Mouse (Mus musculus) heart, embryonic 11.5 days (tissue): ENCODE measurements at regions not wholly inside any gene's neighbourhood (a gene's known extent, or its start where the extent isn't known, plus 50 kb on each side); places are given as distances from the start of the nearest gene placed in this dataset.

Source experiments
- ATAC-seq: fragments of 200-750 bp; cut with Nextera tagmentation; replicated peaks from 2 replicates; pipeline ENCODE4 v1.8.0; 2017; ENCODE audit warnings: moderate library complexity; ENCODE audit not compliant: insufficient number of reproducible peaks, low FRiP score, low TSS enrichment
- H3K27ac ChIP-seq: fragments of 300-500 bp; sonication (generic); 2 replicates; pipeline ENCODE4 v1.5.1; 2014; ENCODE audit warnings: mild to moderate bottlenecking, low read depth, low read length
- H3K27me3 ChIP-seq: fragments of 300-500 bp; sonication (generic); 2 replicates; pipeline ENCODE4 v1.6.1; 2014; ENCODE audit warnings: mild to moderate bottlenecking, low read length, mixed read lengths; ENCODE audit not compliant: control insufficient read depth, insufficient read depth
- H3K36me3 ChIP-seq: fragments of 300-500 bp; sonication (generic); 2 replicates; pipeline ENCODE4 v1.6.1; 2014; ENCODE audit warnings: mild to moderate bottlenecking, low read length, moderate library complexity, mixed read lengths; ENCODE audit not compliant: control insufficient read depth, insufficient read depth
- H3K4me1 ChIP-seq: fragments of 300-500 bp; sonication (generic); 2 replicates; pipeline ENCODE4 v1.6.1; 2014; ENCODE audit warnings: low read length; ENCODE audit not compliant: control insufficient read depth, insufficient read depth
- H3K4me2 ChIP-seq: fragments of 300-500 bp; sonication (generic); 2 replicates; pipeline ENCODE4 v1.6.1; 2014; ENCODE audit warnings: mild to moderate bottlenecking, moderate library complexity
- H3K4me3 ChIP-seq: fragments of 300-500 bp; sonication (generic); 2 replicates; pipeline ENCODE4 v1.5.1; 2014; ENCODE audit warnings: low read depth, low read length
- H3K9ac ChIP-seq: fragments of 300-500 bp; sonication (generic); 2 replicates; pipeline ENCODE4 v1.6.1; 2014; ENCODE audit warnings: mild to moderate bottlenecking, low read depth, low read length, moderate library complexity
- H3K9me3 ChIP-seq: fragments of 300-500 bp; sonication (generic); replicated peaks from 2 replicates; pipeline ENCODE4 v1.6.1; 2016; ENCODE audit warnings: low read length; ENCODE audit not compliant: control insufficient read depth
- WGBS: fragments of 180-500 bp; shearing (Covaris S2); extraction: QIAGEN DNeasy Blood & Tissue Kit; methylation state at CpG from one replicate; pipeline ENCODE4 v1.1.7; 2014; ENCODE audit not compliant: insufficient replicate concordance; 5-methylcytosine and 5-hydroxymethylcytosine counted together

DNA sequence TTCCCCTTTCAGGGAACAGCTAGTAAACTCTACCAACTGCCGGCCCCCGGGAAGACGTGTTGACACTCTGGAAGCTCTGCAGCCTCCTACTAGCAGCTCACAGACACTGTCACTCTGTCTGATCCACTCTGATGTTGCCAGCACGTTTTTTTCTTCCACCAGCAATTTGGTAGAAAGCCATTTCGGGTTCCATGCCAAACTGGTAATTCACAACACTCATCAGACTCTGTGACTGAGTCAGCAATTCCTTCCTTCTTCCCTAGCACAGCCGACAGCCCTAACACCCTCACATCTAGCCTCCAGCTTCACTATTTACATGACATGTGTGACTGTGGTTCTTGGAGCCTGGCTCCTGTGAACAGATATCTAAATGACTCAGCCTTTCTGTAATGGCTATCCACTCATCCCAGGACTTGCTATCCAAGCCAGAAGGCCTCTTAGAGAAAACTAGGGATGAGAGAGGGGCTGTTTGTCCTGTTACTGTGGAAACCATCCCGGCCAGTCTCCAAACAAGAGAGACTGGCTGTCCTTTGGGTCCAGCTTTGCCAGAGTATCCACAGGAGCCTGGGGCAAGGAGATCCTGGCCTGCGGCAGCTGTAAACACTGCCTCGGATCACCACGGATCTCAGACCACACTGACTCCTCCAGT is 105.2 kb upstream of the Pkdcc start:
- Histone ChIP-seq H3K4me2 (peak overlapping the region; percentile 44), H3K27me3 (no peaks in the 10 kb centered on the region), H3K36me3 (no peaks in the 10 kb centered on the region), H3K9ac (no peak overlapping the region), H3K4me3 (no peak overlapping the region), H3K4me1 (peaks cover 28% of the 10 kb centered on the region), H3K9me3 (no peaks in the 10 kb centered on the region), H3K27ac (peak overlapping the region; percentile 81)
- 10% methylated on average over 10 of the region's 10 CpGs for WGBS
- ATAC-seq = no peak

- Histone ChIP-seq H3K36me3 (no peaks in the 10 kb centered on the region), H3K4me2 (peak overlapping the region; percentile 44), H3K9ac (no peak overlapping the region), H3K9me3 (no peaks in the 10 kb centered on the region), H3K27me3 (no peaks in the 10 kb centered on the region), H3K4me3 (no peak overlapping the region), H3K27ac (peak overlapping the region; percentile 81), H3K4me1 (peaks cover 28% of the 10 kb centered on the region)
- ATAC-seq = no peak
- WGBS = 11% methylated on average over 8 of the region's 8 CpGs
These were observed 104.5 kb upstream of the Pkdcc start for GRCm38 (mm10) chr17:83110556-83110955.

GRCm38 (mm10) chr17:83115146-83115545 is 99.9 kb upstream of the Pkdcc start:
- no peak overlapping the region for H3K27ac ChIP-seq
- no peak overlapping the region for H3K4me2 ChIP-seq
- no peak for ATAC-seq
- H3K9ac ChIP-seq = no peak overlapping the region
- H3K4me3 ChIP-seq = no peak overlapping the region
- no peaks in the 10 kb centered on the region for H3K27me3 ChIP-seq
- peaks cover 21% of the 10 kb centered on the region for H3K4me1 ChIP-seq
- no peaks in the 10 kb centered on the region for H3K36me3 ChIP-seq
- H3K9me3 ChIP-seq = no peaks in the 10 kb centered on the region
- WGBS = 60% methylated on average over 4 of the region's 4 CpGs

- no peak; the same call in 1 of the 2 replicates for ATAC-seq
- H3K36me3 ChIP-seq = no peaks in the 10 kb centered on the region
- H3K9me3 ChIP-seq = no peaks in the 10 kb centered on the region
- 38% methylated on average over 6 of the region's 6 CpGs for WGBS
- peaks cover 22% of the 10 kb centered on the region for H3K4me1 ChIP-seq
- no peak overlapping the region for H3K4me3 ChIP-seq
- no peak overlapping the region; the same call in 1 of the 2 replicates for H3K9ac ChIP-seq
- H3K27me3 ChIP-seq = no peaks in the 10 kb centered on the region
- no peak overlapping the region for H3K4me2 ChIP-seq
- H3K27ac ChIP-seq = 0 out of 2 replicates have a peak overlapping the region, but pooled peaks have one; percentile 1
These were observed 99.1 kb upstream of the Pkdcc start for GRCm38 (mm10) chr17:83115832-83116480.

- H3K9ac ChIP-seq = no peak overlapping the region
- 56% methylated on average over 16 of the region's 16 CpGs for WGBS
- H3K9me3 ChIP-seq = no peaks in the 10 kb centered on the region
- H3K36me3 ChIP-seq = no peaks in the 10 kb centered on the region
- peaks cover 53% of the 10 kb centered on the region for H3K4me1 ChIP-seq
- H3K4me2 ChIP-seq = peak overlapping the region; percentile 17
- no peak overlapping the region for H3K27ac ChIP-seq
- H3K4me3 ChIP-seq = no peak overlapping the region
- ATAC-seq = no peak
- H3K27me3 ChIP-seq = no peaks in the 10 kb centered on the region
These were observed 94.3 kb upstream of the Pkdcc start for GRCm38 (mm10) chr17:83120665-83121232.

DNA sequence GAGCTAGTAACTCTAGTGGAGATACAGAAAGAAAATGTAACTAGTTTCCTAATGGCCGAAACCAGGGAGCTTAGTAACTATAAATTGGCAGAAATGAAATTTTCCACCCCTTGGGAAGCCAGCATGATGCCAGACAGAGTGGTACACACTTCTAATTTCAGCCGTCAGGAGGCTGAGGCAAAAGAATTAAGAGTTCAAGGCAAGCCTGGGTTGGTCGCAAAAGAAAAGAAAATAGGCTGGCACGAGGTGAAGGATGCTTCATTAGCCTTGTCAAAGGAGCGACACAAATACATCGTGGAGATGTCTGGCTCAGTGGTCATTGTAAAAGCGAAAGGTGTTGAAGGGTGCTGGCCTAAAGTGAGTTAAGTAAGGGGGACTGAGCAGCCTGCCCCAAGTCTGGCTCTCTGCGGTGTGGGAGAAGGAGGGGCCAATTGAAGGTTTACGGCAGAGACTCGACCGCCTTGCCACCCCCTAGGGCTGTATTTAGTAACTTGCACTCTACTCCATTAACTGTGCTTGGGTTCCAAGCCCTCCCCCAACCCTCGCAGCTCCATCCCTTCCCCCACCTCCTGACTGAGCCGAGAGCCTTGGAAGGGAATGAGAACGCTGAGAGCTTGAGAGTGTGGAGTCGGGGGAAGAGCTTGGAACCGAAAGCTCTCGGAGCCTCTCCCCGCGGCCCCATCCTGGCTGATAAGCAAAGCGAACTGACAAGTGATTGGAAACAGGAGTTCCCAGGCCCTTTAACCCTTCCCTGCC is 92.4 kb upstream of the Pkdcc start:
- Histone ChIP-seq H3K4me1 (peaks cover 56% of the 10 kb centered on the region), H3K27ac (peak overlapping the region; percentile 91), H3K4me2 (peak overlapping the region; percentile 54), H3K27me3 (no peaks in the 10 kb centered on the region), H3K36me3 (no peaks in the 10 kb centered on the region), H3K9ac (peak overlapping the region; percentile 52; the same call in 1 of the 2 replicates), H3K9me3 (no peaks in the 10 kb centered on the region), H3K4me3 (0 out of 2 replicates have a peak overlapping the region, but pooled peaks have one; percentile 14)
- peak; percentile 88 for ATAC-seq
- WGBS = 4% methylated on average over 20 of the region's 20 CpGs

DNA sequence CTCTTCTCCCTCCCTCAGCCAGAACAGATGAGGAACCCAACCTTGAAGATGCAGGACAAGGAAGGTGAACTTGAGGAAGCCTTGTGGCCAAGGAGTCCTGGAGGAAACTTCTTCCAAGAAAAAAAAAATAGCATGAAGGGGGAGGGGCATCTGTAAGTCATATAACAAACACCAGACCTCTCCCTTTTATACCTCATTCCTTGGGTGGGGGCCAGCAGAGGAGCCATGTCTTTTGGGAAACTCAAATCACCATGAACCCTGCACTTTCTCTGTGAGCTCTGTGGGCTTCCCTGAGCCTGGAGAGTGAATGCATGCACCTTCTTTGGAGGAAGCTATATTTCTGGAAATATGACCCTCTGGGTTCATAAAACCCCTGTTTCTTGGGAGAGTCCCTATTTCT is 90.0 kb upstream of the Pkdcc start:
- H3K9ac ChIP-seq = peak overlapping the region; percentile 10; the same call in 1 of the 2 replicates
- no peaks in the 10 kb centered on the region for H3K9me3 ChIP-seq
- no peak for ATAC-seq
- no peak overlapping the region for H3K4me3 ChIP-seq
- peak overlapping the region; percentile 5; the same call in 1 of the 2 replicates for H3K4me2 ChIP-seq
- no peaks in the 10 kb centered on the region for H3K27me3 ChIP-seq
- H3K36me3 ChIP-seq = no peaks in the 10 kb centered on the region
- H3K27ac ChIP-seq = peak overlapping the region; percentile 51; the same call in 1 of the 2 replicates
- peaks cover 62% of the 10 kb centered on the region for H3K4me1 ChIP-seq

GRCm38 (mm10) chr17:83127842-83128241 is 87.2 kb upstream of the Pkdcc start:
- no peak for ATAC-seq
- H3K4me1 ChIP-seq = peaks cover 42% of the 10 kb centered on the region

More at GRCm38 (mm10) chr17:83127842-83128241, 87.2 kb upstream of the Pkdcc start:
- Histone ChIP-seq H3K9ac (no peak overlapping the region), H3K27ac (no peak overlapping the region), H3K4me2 (no peak overlapping the region), H3K9me3 (no peaks in the 10 kb centered on the region), H3K36me3 (no peaks in the 10 kb centered on the region), H3K4me3 (no peak overlapping the region), H3K27me3 (no peaks in the 10 kb centered on the region)
- WGBS = 74% methylated on average over 6 of the region's 6 CpGs
